Mouse (Mus musculus) forebrain, embryonic 16.5 days (tissue): Measurements from ENCODE around the gene Mlph. TPM values are rescaled to one million over a fixed set of nuclear protein-coding genes. Genes with fewer than 3 reads are reported as not detected.

Source experiments
- ATAC-seq: fragments of 200-750 bp; cut with Nextera tagmentation; 2 replicates; pipeline ENCODE4 v1.8.0; 2017; ENCODE audit warnings: mild to moderate bottlenecking, moderate library complexity
- H3K27ac ChIP-seq: fragments of 300-500 bp; sonication (generic); 2 replicates; pipeline ENCODE4 v1.5.1; 2014; ENCODE audit warnings: low read length, control low read depth
- H3K27me3 ChIP-seq: fragments of 300-500 bp; sonication (generic); replicated peaks from 2 replicates; pipeline ENCODE4 v1.6.1; 2014; ENCODE audit warnings: low read length; ENCODE audit not compliant: control insufficient read depth, insufficient read depth
- H3K36me3 ChIP-seq: fragments of 300-500 bp; sonication (generic); 2 replicates; pipeline ENCODE4 v1.6.1; 2014; ENCODE audit not compliant: control insufficient read depth, insufficient read depth
- H3K4me1 ChIP-seq: fragments of 300-500 bp; sonication (generic); replicated peaks from 2 replicates; pipeline ENCODE4 v1.6.1; 2014; ENCODE audit warnings: low read length; ENCODE audit not compliant: control insufficient read depth, insufficient read depth
- H3K4me2 ChIP-seq: fragments of 300-500 bp; sonication (generic); 2 replicates; pipeline ENCODE4 v1.6.1; 2014; ENCODE audit warnings: mild to moderate bottlenecking, low read length, control low read depth
- H3K4me3 ChIP-seq: fragments of 300-500 bp; sonication (generic); replicated peaks from 2 replicates; pipeline ENCODE4 v1.5.1; 2014; ENCODE audit warnings: mild to moderate bottlenecking, low read length, control low read depth
- H3K9ac ChIP-seq: fragments of 300-500 bp; sonication (generic); replicated peaks from 2 replicates; pipeline ENCODE4 v1.6.1; 2014; ENCODE audit warnings: low read depth, low read length, control low read depth
- H3K9me3 ChIP-seq: fragments of 300-500 bp; sonication (generic); 2 replicates; pipeline ENCODE4 v1.6.1; 2016; ENCODE audit warnings: low read length; ENCODE audit not compliant: control insufficient read depth
- WGBS: fragments of 180-500 bp; shearing (Covaris S2); extraction: QIAGEN DNeasy Blood & Tissue Kit; methylation state at CpG from one replicate; pipeline ENCODE4 v1.1.7; 2014; 5-methylcytosine and 5-hydroxymethylcytosine counted together
- polyA plus RNA-seq: library from polyadenylated mRNA; unstranded; fragments of >200 nt; fragmentation: Nextera tagmentation; extraction: Ambion mirVana; gene quantifications from 2 replicates; pipeline ENCODE4 v1.2.1, GENCODE M21; 2015

Gene Mlph
- polyA plus RNA-seq, 1 experiment from 2014 or later = 0.19 TPM

DNA sequence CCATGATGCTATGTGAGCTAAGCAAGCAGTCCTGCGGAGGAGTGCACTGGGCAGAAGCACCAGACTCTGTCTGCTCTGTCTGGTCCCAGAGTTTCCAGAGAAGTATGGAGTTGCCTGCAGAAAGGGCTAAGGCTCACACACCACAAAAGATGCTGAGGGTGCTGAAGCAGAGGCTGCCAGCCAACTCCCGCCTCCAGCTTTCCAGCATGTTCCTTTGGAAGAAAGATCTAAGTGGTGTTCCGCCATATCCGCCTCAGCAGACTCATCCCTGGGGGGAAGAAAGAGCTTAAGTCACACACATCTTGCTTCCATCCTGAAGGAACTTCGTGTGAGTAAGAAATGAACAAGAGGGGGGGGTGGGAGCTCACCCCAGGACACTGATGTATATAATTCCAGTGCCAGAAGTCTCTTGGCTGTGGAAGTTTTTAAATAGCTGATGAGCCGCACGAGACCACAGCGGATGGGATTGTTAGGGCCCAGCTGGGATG is 10.9 kb upstream of the Mlph start:
- H3K9ac ChIP-seq = no peak overlapping the region
- ATAC-seq = no peak
- 70% methylated on average over 8 of the region's 8 CpGs for WGBS
- H3K27ac ChIP-seq = no peak overlapping the region
- no peaks in the 10 kb centered on the region for H3K4me1 ChIP-seq
- no peak overlapping the region for H3K4me2 ChIP-seq
- H3K27me3 ChIP-seq = no peaks in the 10 kb centered on the region
- no peaks in the 10 kb centered on the region for H3K36me3 ChIP-seq
- H3K4me3 ChIP-seq = no peak overlapping the region
- H3K9me3 ChIP-seq = no peaks in the 10 kb centered on the region

- Histone ChIP-seq H3K4me2 (no peak overlapping the region), H3K4me3 (no peak overlapping the region), H3K9ac (no peak overlapping the region), H3K27me3 (no peaks in the 10 kb centered on the region), H3K27ac (no peak overlapping the region), H3K36me3 (no peaks in the 10 kb centered on the region), H3K9me3 (no peaks in the 10 kb centered on the region), H3K4me1 (0 out of 2 replicates have a peak, but pooled peaks cover under 1% of the 10 kb centered on the region)
- 87% methylated on average over 7 of the region's 7 CpGs for WGBS
- no peak for ATAC-seq
Observed at GRCm38 (mm10) chr1:90904729-90905404, 10.0 kb upstream of the Mlph start.

DNA sequence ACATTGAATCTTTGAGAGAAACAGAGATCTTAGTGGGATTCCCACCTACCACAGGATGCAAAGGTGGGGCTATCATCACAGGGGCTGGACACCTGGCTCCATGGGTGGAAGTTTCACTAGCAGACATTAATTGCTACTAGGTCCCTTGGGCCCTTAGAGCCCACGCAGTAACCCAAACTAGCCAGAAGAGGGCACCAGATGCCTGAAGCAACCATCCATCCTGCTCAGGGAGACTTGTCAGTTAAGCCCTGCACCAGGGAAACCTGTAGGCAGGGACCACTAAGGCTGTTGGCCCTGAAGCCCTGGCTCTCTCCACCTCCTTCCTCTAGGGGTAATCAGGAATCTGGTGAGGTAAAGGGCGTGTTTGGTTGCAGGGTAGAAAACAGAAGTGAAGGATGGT is 8.5 kb upstream of the Mlph start:
- Histone ChIP-seq H3K27ac (no peak overlapping the region), H3K36me3 (no peaks in the 10 kb centered on the region), H3K4me3 (no peak overlapping the region), H3K4me2 (no peak overlapping the region), H3K4me1 (0 out of 2 replicates have a peak, but pooled peaks cover 2% of the 10 kb centered on the region), H3K9me3 (no peaks in the 10 kb centered on the region), H3K9ac (no peak overlapping the region), H3K27me3 (no peaks in the 10 kb centered on the region)
- WGBS = 17% methylated on average over 2 of the region's 2 CpGs
- ATAC-seq = no peak

GRCm38 (mm10) chr1:90909161-90909560 is 5.7 kb upstream of the Mlph start:
- Histone ChIP-seq H3K4me2 (no peak overlapping the region), H3K4me1 (0 out of 2 replicates have a peak, but pooled peaks cover 2% of the 10 kb centered on the region), H3K27me3 (no peaks in the 10 kb centered on the region), H3K4me3 (no peak overlapping the region), H3K27ac (no peak overlapping the region), H3K9ac (no peak overlapping the region), H3K9me3 (no peaks in the 10 kb centered on the region), H3K36me3 (no peaks in the 10 kb centered on the region)
- no peak for ATAC-seq

GRCm38 (mm10) chr1:90909631-90910152 is 5.2 kb upstream of the Mlph start:
- H3K9ac ChIP-seq = no peak overlapping the region
- H3K4me3 ChIP-seq = no peak overlapping the region
- H3K4me1 ChIP-seq = peaks cover 3% of the 10 kb centered on the region
- no peaks in the 10 kb centered on the region for H3K36me3 ChIP-seq
- H3K4me2 ChIP-seq = no peak overlapping the region
- no peak overlapping the region for H3K27ac ChIP-seq
- WGBS = 34% methylated on average over 17 of the region's 17 CpGs
- no peaks in the 10 kb centered on the region for H3K9me3 ChIP-seq
- ATAC-seq = no peak
- H3K27me3 ChIP-seq = 0 out of 2 replicates have a peak, but pooled peaks cover under 1% of the 10 kb centered on the region

DNA sequence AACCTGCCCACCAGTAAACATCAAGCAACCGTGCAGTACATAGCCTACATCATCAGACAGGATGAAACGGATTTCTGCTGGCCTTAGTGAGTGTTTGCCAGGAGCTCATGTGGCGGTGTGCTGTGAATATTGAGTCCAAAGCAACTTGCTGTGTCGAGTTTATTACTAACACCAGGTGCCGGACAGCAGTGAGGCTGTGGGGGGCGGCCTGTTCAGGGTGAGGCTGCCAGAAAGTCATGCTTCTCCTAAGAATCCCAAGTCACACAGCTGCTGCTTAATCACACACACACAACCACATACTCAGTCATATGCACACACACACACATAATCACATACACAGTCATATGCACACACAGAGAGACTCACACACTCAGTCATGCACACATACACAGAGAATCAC is 1.7 kb upstream of the Mlph start:
- Histone ChIP-seq H3K4me3 (no peak overlapping the region), H3K9ac (no peak overlapping the region), H3K27ac (no peak overlapping the region), H3K36me3 (no peaks in the 10 kb centered on the region), H3K9me3 (no peaks in the 10 kb centered on the region), H3K27me3 (0 out of 2 replicates have a peak, but pooled peaks cover 4% of the 10 kb centered on the region), H3K4me1 (peaks cover 7% of the 10 kb centered on the region), H3K4me2 (no peak overlapping the region)
- no peak for ATAC-seq
- 72% methylated on average over 6 of the region's 6 CpGs for WGBS

GRCm38 (mm10) chr1:90917509-90917908 is 2.6 kb downstream of the Mlph start:
- WGBS = 66% methylated on average over 6 of the region's 6 CpGs
- no peak for ATAC-seq
- no peak overlapping the region for H3K9ac ChIP-seq

DNA sequence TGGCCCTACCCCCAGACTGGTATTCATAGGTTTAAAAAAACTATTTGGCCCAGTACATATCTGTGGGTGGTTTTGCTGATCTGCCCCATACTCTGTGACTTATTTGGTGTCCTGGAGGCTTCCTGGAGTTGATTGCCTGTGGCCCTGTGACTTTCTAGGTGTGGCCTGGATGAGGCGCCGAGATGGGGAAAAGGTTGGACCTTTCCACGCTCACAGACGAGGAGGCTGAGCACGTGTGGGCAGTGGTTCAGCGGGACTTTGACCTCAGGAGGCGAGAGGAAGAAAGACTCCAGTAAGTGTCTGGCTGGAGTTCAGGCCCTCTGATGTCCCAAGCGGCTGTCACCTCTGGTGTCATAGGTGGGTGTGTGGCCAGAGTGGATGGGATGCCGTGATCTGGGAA is 6.8 kb downstream of the Mlph start:
- 93% methylated on average over 9 of the region's 9 CpGs for WGBS
- H3K4me2 ChIP-seq = no peak overlapping the region
- no peak for ATAC-seq
- no peaks in the 10 kb centered on the region for H3K27me3 ChIP-seq
- H3K4me1 ChIP-seq = no peaks in the 10 kb centered on the region
- H3K9me3 ChIP-seq = peaks cover 4% of the 10 kb centered on the region; the same call in 1 of the 2 replicates
- no peak overlapping the region for H3K9ac ChIP-seq
- no peak overlapping the region for H3K4me3 ChIP-seq
- no peaks in the 10 kb centered on the region for H3K36me3 ChIP-seq
- no peak overlapping the region for H3K27ac ChIP-seq

More at GRCm38 (mm10) chr1:90917509-90917908, 2.6 kb downstream of the Mlph start:
- H3K4me3 ChIP-seq = no peak overlapping the region
- H3K27me3 ChIP-seq = 0 out of 2 replicates have a peak, but pooled peaks cover 4% of the 10 kb centered on the region
- H3K36me3 ChIP-seq = no peaks in the 10 kb centered on the region
- no peak overlapping the region for H3K27ac ChIP-seq
- peaks cover 5% of the 10 kb centered on the region for H3K4me1 ChIP-seq
- peaks cover 4% of the 10 kb centered on the region; the same call in 1 of the 2 replicates for H3K9me3 ChIP-seq
- no peak overlapping the region for H3K4me2 ChIP-seq

DNA sequence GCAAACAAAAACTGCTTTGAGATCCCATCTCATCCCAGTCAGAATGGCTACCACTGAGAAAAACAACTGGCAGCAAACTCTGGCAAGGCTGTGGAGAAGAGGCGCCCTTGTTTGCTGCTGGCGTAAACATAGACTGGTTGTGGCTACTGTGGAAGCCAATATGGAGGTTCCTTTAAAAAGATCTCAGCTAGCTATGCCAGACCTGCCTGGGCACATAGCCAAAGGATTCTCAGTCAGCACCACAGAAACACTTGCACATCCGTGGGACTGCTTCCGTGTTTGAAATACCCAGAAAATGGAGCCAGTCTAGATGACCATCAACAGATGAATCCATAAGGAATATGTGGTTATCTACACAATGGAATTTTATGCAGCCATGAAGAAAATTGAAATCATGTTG is 11.1 kb downstream of the Mlph start:
- H3K4me3 ChIP-seq = no peak overlapping the region
- H3K36me3 ChIP-seq = no peaks in the 10 kb centered on the region
- H3K9me3 ChIP-seq = no peaks in the 10 kb centered on the region
- H3K4me1 ChIP-seq = peaks cover 7% of the 10 kb centered on the region
- no peak overlapping the region for H3K9ac ChIP-seq
- H3K27ac ChIP-seq = no peak overlapping the region
- H3K4me2 ChIP-seq = no peak overlapping the region
- no peak for ATAC-seq
- peaks cover 5% of the 10 kb centered on the region for H3K27me3 ChIP-seq
- 62% methylated on average over 4 of the region's 4 CpGs for WGBS
